Mouse (Mus musculus) lung, embryonic 14.5 days (tissue): ENCODE measurements around the gene Zfp398. TPM values are rescaled to one million over a fixed set of nuclear protein-coding genes. Genes with fewer than 3 reads are reported as not detected.

Source experiments
- ATAC-seq: fragments of 200-750 bp; cut with Nextera tagmentation; 2 replicates; pipeline ENCODE4 v1.8.0; 2017; ENCODE audit warnings: mild to moderate bottlenecking, moderate TSS enrichment, moderate library complexity; ENCODE audit not compliant: insufficient read depth
- DNase-seq: peaks from one replicate; pipeline ENCODE4 v3.0.0-alpha.2; 2015
- H3K27ac ChIP-seq: fragments of 300-500 bp; sonication (generic); 2 replicates; pipeline ENCODE4 v1.5.1; 2014; ENCODE audit warnings: low read depth, mild to moderate bottlenecking, moderate library complexity
- H3K27me3 ChIP-seq: fragments of 300-500 bp; sonication (generic); 2 replicates; pipeline ENCODE4 v1.6.1; 2014; ENCODE audit warnings: low read length, control low read depth; ENCODE audit not compliant: insufficient read depth
- H3K36me3 ChIP-seq: fragments of 300-500 bp; sonication (generic); 2 replicates; pipeline ENCODE4 v1.6.1; 2014; ENCODE audit warnings: control low read depth; ENCODE audit not compliant: insufficient read depth
- H3K4me1 ChIP-seq: fragments of 300-500 bp; sonication (generic); 2 replicates; pipeline ENCODE4 v1.6.1; 2014; ENCODE audit warnings: antibody characterized with exemption, control low read depth; ENCODE audit not compliant: insufficient read depth
- H3K4me2 ChIP-seq: fragments of 300-500 bp; sonication (generic); 2 replicates; pipeline ENCODE4 v1.6.1; 2014; ENCODE audit warnings: mild to moderate bottlenecking
- H3K4me3 ChIP-seq: fragments of 300-500 bp; sonication (generic); 2 replicates; pipeline ENCODE4 v1.5.1; 2014; ENCODE audit warnings: low read depth, low read length
- H3K9ac ChIP-seq: fragments of 300-500 bp; sonication (generic); 2 replicates; pipeline ENCODE4 v1.6.1; 2014
- H3K9me3 ChIP-seq: fragments of 300-500 bp; sonication (generic); 2 replicates; pipeline ENCODE4 v1.6.1; 2016; ENCODE audit warnings: low read depth, low read length, control low read depth
- CTCF ChIP-seq: IDR thresholded peaks from 2 replicates; pipeline ENCODE4 v1.5.1; 2016; ENCODE audit warnings: antibody characterized with exemption, low read depth
- WGBS: fragments of 180-500 bp; shearing (Covaris S2); extraction: QIAGEN DNeasy Blood & Tissue Kit; methylation state at CpG from one replicate; pipeline ENCODE4 v1.1.7; 2014; 5-methylcytosine and 5-hydroxymethylcytosine counted together
- microRNA counts: library from miRNA; unstranded; fragments of <30 nt; microRNA quantifications from one replicate; lab custom pipeline; 2016
- microRNA-seq: library from miRNA; unstranded; fragments of <30 nt; microRNA quantifications from one replicate; pipeline ENCODE4, GENCODE M21; 2016; ENCODE audit warnings: borderline number of aligned reads
- polyA plus RNA-seq: library from polyadenylated mRNA; unstranded; fragments of >200 nt; fragmentation: Nextera tagmentation; extraction: Ambion mirVana; gene quantifications from 2 replicates; pipeline ENCODE4 v1.2.1, GENCODE M21; 2014

Gene Zfp398
- polyA plus RNA-seq, 1 experiment from 2014 or later: 10.6 TPM

- Histone ChIP-seq H3K36me3 (0 out of 2 replicates have a peak, but pooled peaks cover 1% of the 10 kb centered on the region), H3K9ac (no peak overlapping the region), H3K4me1 (no peaks in the 10 kb centered on the region), H3K27ac (no peak overlapping the region), H3K27me3 (no peaks in the 10 kb centered on the region), H3K4me2 (no peak overlapping the region), H3K9me3 (no peaks in the 10 kb centered on the region), H3K4me3 (no peak overlapping the region)
- WGBS: 45% methylated on average over 3 of the region's 3 CpGs
- no peak for TF ChIP-seq CTCF
- DNase-seq (no peak), ATAC-seq (no peak)
Measured at GRCm38 (mm10) chr6:47912991-47913390, 77.5 kb downstream of the Zfp398 start.

- no peak for ATAC-seq
Measured at GRCm38 (mm10) chr6:47917051-47917450, 81.6 kb downstream of the Zfp398 start.

GRCm38 (mm10) chr6:47918768-47919274 is 83.4 kb downstream of the Zfp398 start:
- Histone ChIP-seq H3K9me3 (no peaks in the 10 kb centered on the region), H3K4me1 (peaks cover 7% of the 10 kb centered on the region; the same call in 1 of the 2 replicates), H3K9ac (no peak overlapping the region), H3K4me2 (no peak overlapping the region), H3K27ac (no peak overlapping the region), H3K27me3 (no peaks in the 10 kb centered on the region), H3K36me3 (no peaks in the 10 kb centered on the region), H3K4me3 (no peak overlapping the region)
- 65% methylated on average over 3 of the region's 3 CpGs for WGBS
- no peak for TF ChIP-seq CTCF
- DNase-seq: no peak
- no peak for ATAC-seq

More at GRCm38 (mm10) chr6:47917051-47917450, 81.6 kb downstream of the Zfp398 start:
- Histone ChIP-seq H3K27ac (no peak overlapping the region), H3K9ac (no peak overlapping the region), H3K27me3 (no peaks in the 10 kb centered on the region), H3K36me3 (no peaks in the 10 kb centered on the region), H3K4me2 (no peak overlapping the region), H3K9me3 (no peaks in the 10 kb centered on the region), H3K4me1 (peaks cover 7% of the 10 kb centered on the region; the same call in 1 of the 2 replicates), H3K4me3 (no peak overlapping the region)
- DNase-seq: no peak
- WGBS: 69% methylated on average over 5 of the region's 5 CpGs
- TF ChIP-seq CTCF: no peak

- ATAC-seq (no peak), DNase-seq (no peak)
- H3K27me3 ChIP-seq: no peaks in the 10 kb centered on the region
- H3K4me1 ChIP-seq: peaks cover 7% of the 10 kb centered on the region; the same call in 1 of the 2 replicates
- no peak for TF ChIP-seq CTCF
- H3K9ac ChIP-seq: peak overlapping the region; percentile 86
- H3K36me3 ChIP-seq: no peaks in the 10 kb centered on the region
- H3K9me3 ChIP-seq: no peaks in the 10 kb centered on the region
- peak overlapping the region; percentile 97 for H3K27ac ChIP-seq
- peak overlapping the region; percentile 84 for H3K4me3 ChIP-seq
- 27% methylated on average over 11 of the region's 11 CpGs for WGBS
- H3K4me2 ChIP-seq: peak overlapping the region; percentile 84
Measured at GRCm38 (mm10) chr6:47919646-47920446, 84.4 kb downstream of the Zfp398 start.

- peak; percentile 72 for TF ChIP-seq CTCF
- 1% methylated on average over 67 of the region's 67 CpGs for WGBS
Measured at GRCm38 (mm10) chr6:47920447-47921340, 85.2 kb downstream of the Zfp398 start, which contains the start of gene Zfp212. Gene Zfp212 (plus strand): TSS chr6:47920476.

More at GRCm38 (mm10) chr6:47920447-47921340, 85.2 kb downstream of the Zfp398 start, which contains the start of gene Zfp212:
- Histone ChIP-seq H3K4me3 (peak within 1 kb of the TSS; percentile 84), H3K27me3 (no peaks in the 10 kb centered on the region), H3K27ac (peak within 1 kb of the TSS; percentile 97), H3K4me2 (peak within 1 kb of the TSS; percentile 84), H3K9ac (peak within 1 kb of the TSS; percentile 86), H3K9me3 (no peaks in the 10 kb centered on the region), H3K4me1 (peaks cover 7% of the 10 kb centered on the region; the same call in 1 of the 2 replicates), H3K36me3 (no peaks in the 10 kb centered on the region)
- DNase-seq (peak; percentile 95), ATAC-seq (peak; percentile 97)

MicroRNAs encoded within 50 kb of the gene (microRNA counts, 519-probe panel; counts per million panel counts)
- 30.5 counts per million for microRNA mmu-miR-704 (lab: Ali Mortazavi, UCI)

Small RNA genes lying within 50 kb of the gene (microRNA-seq; reads per million reads assigned to microRNA genes)
- gene Mir704: not detected

Other genes starting within 250 kb of the Zfp398 start
- 102 TPM in 2 replicates for gene Ezh2, start 240.3 kb upstream of the Zfp398 start, polyA plus RNA-seq
- 372 and 376 TPM in 2 replicates for gene Pdia4, start 22.2 kb upstream of the Zfp398 start, polyA plus RNA-seq
- gene Zfp786, start 4.8 kb upstream of the Zfp398 start, polyA plus RNA-seq: 4.3 and 5.4 TPM in 2 replicates
- 15.6 and 17.4 TPM in 2 replicates for gene Zfp282, start 41.5 kb downstream of the Zfp398 start, polyA plus RNA-seq
- 14.9 and 16.2 TPM in 2 replicates for gene Zfp212, start 84.8 kb downstream of the Zfp398 start, polyA plus RNA-seq
- 8.4 and 8.6 TPM in 2 replicates for gene Zfp956, start 117.7 kb downstream of the Zfp398 start, polyA plus RNA-seq
- 8.6 and 8.7 TPM in 2 replicates for gene Zfp777, start 213.2 kb downstream of the Zfp398 start, polyA plus RNA-seq